Mouse (Mus musculus): ENCODE results near the gene Erich3. TPM values are rescaled to one million over a fixed set of nuclear protein-coding genes. Genes with fewer than 3 reads are reported as not detected.

Gene Erich3
- polyA plus RNA-seq, 1 experiment from 2014 or later: 0.23 TPM

GRCm38 (mm10) chr3:154700735-154701134 lies 37.1 kb downstream of the Erich3 start:
- Histone ChIP-seq H3K4me1 (ENCODE audit: control insufficient read depth in 2 of 2, insufficient read depth in 2 of 2, low read length in 2 of 2) (peaks cover 6 to 17% of the 10 kb centered on the region in 2 experiments), H3K9me3 (ENCODE audit: control insufficient read depth, low read length) (no peaks in the 10 kb centered on the region), H3K9ac (ENCODE audit: low read length) (no peak overlapping the region), H3K4me2 (ENCODE audit: low read length) (no peak overlapping the region), H3K36me3 (ENCODE audit: control insufficient read depth, insufficient read depth, low read length) (no peaks in the 10 kb centered on the region), H3K4me3 (ENCODE audit: control insufficient read depth in 1 of 2, insufficient read depth in 1 of 2, low read depth in 1 of 2, low read length in 2 of 2) (no peak overlapping the region), H3K27me3 (ENCODE audit: control insufficient read depth, insufficient read depth, low read length) (no peaks in the 10 kb centered on the region), H3K27ac (replicated peaks in 1 of 2; ENCODE audit: control insufficient read depth in 1 of 2, insufficient read depth in 1 of 2, low read depth in 2 of 2, low read length in 2 of 2) (no peak overlapping the region)
- 52% methylated on average over 2 of the region's 2 CpGs for WGBS
- no peak for ATAC-seq (ENCODE audit: insufficient number of reproducible peaks, insufficient read depth, low FRiP score, low read depth)

GRCm38 (mm10) chr3:154704755-154705154 lies 41.1 kb downstream of the Erich3 start:
- Histone ChIP-seq H3K9ac (ENCODE audit: low read length) (no peak overlapping the region), H3K36me3 (ENCODE audit: control insufficient read depth, insufficient read depth, low read length) (no peaks in the 10 kb centered on the region), H3K27me3 (ENCODE audit: control insufficient read depth, insufficient read depth, low read length) (no peaks in the 10 kb centered on the region), H3K4me3 (ENCODE audit: control insufficient read depth in 1 of 2, insufficient read depth in 1 of 2, low read depth in 1 of 2, low read length in 2 of 2) (no peak overlapping the region), H3K4me1 (ENCODE audit: control insufficient read depth in 2 of 2, insufficient read depth in 2 of 2, low read length in 2 of 2) (peaks cover 6 to 17% of the 10 kb centered on the region in 2 experiments), H3K9me3 (ENCODE audit: control insufficient read depth, low read length) (no peaks in the 10 kb centered on the region), H3K27ac (replicated peaks in 1 of 2; ENCODE audit: control insufficient read depth in 1 of 2, insufficient read depth in 1 of 2, low read depth in 2 of 2, low read length in 2 of 2) (no peak overlapping the region), H3K4me2 (ENCODE audit: low read length) (no peak overlapping the region)
- ATAC-seq (ENCODE audit: insufficient number of reproducible peaks, insufficient read depth, low FRiP score, low read depth): no peak
- WGBS: 70% methylated on average over 6 of the region's 6 CpGs

- no peak for ATAC-seq (ENCODE audit: insufficient number of reproducible peaks, insufficient read depth, low FRiP score, low read depth)
- WGBS: 89% methylated on average over 3 of the region's 3 CpGs
Measured at GRCm38 (mm10) chr3:154708150-154708549, 44.5 kb downstream of the Erich3 start.

GRCm38 (mm10) chr3:154723198-154723597 lies 59.5 kb downstream of the Erich3 start:
- Histone ChIP-seq H3K4me2 (ENCODE audit: low read length) (no peak overlapping the region), H3K4me1 (ENCODE audit: control insufficient read depth in 2 of 2, insufficient read depth in 2 of 2, low read length in 2 of 2) (no peaks in the 10 kb centered on the region), H3K4me3 (ENCODE audit: control insufficient read depth in 1 of 2, insufficient read depth in 1 of 2, low read depth in 1 of 2, low read length in 2 of 2) (no peak overlapping the region), H3K27ac (replicated peaks in 1 of 2; ENCODE audit: control insufficient read depth in 1 of 2, insufficient read depth in 1 of 2, low read depth in 2 of 2, low read length in 2 of 2) (no peak overlapping the region), H3K9me3 (ENCODE audit: control insufficient read depth, low read length) (no peaks in the 10 kb centered on the region), H3K36me3 (ENCODE audit: control insufficient read depth, insufficient read depth, low read length) (no peaks in the 10 kb centered on the region), H3K9ac (ENCODE audit: low read length) (no peak overlapping the region), H3K27me3 (ENCODE audit: control insufficient read depth, insufficient read depth, low read length) (no peaks in the 10 kb centered on the region)
- WGBS: 64% methylated on average over 7 of the region's 7 CpGs
- no peak for ATAC-seq (ENCODE audit: insufficient number of reproducible peaks, insufficient read depth, low FRiP score, low read depth)

More at GRCm38 (mm10) chr3:154708150-154708549, 44.5 kb downstream of the Erich3 start:
- Histone ChIP-seq H3K27me3 (ENCODE audit: control insufficient read depth, insufficient read depth, low read length) (no peaks in the 10 kb centered on the region), H3K9me3 (ENCODE audit: control insufficient read depth, low read length) (no peaks in the 10 kb centered on the region), H3K4me1 (ENCODE audit: control insufficient read depth in 2 of 2, insufficient read depth in 2 of 2, low read length in 2 of 2) (peaks cover 5 to 17% of the 10 kb centered on the region in 2 experiments), H3K9ac (ENCODE audit: low read length) (no peak overlapping the region), H3K4me3 (ENCODE audit: control insufficient read depth in 1 of 2, insufficient read depth in 1 of 2, low read depth in 1 of 2, low read length in 2 of 2) (no peak overlapping the region), H3K4me2 (ENCODE audit: low read length) (no peak overlapping the region), H3K36me3 (ENCODE audit: control insufficient read depth, insufficient read depth, low read length) (no peaks in the 10 kb centered on the region), H3K27ac (replicated peaks in 1 of 2; ENCODE audit: control insufficient read depth in 1 of 2, insufficient read depth in 1 of 2, low read depth in 2 of 2, low read length in 2 of 2) (no peak overlapping the region)

GRCm38 (mm10) chr3:154731431-154731830 lies 67.8 kb downstream of the Erich3 start:
- H3K9ac ChIP-seq (ENCODE audit: low read length): no peak overlapping the region
- no peak for ATAC-seq (ENCODE audit: insufficient number of reproducible peaks, insufficient read depth, low FRiP score, low read depth)
- no peak overlapping the region for H3K4me3 ChIP-seq (ENCODE audit: control insufficient read depth in 1 of 2, insufficient read depth in 1 of 2, low read depth in 1 of 2, low read length in 2 of 2)
- H3K4me2 ChIP-seq (ENCODE audit: low read length): no peak overlapping the region
- no peaks in the 10 kb centered on the region for H3K4me1 ChIP-seq (ENCODE audit: control insufficient read depth in 2 of 2, insufficient read depth in 2 of 2, low read length in 2 of 2)
- no peaks in the 10 kb centered on the region for H3K9me3 ChIP-seq (ENCODE audit: control insufficient read depth, low read length)
- H3K27ac ChIP-seq (replicated peaks in 1 of 2; ENCODE audit: control insufficient read depth in 1 of 2, insufficient read depth in 1 of 2, low read depth in 2 of 2, low read length in 2 of 2): no peak overlapping the region
- no peaks in the 10 kb centered on the region for H3K36me3 ChIP-seq (ENCODE audit: control insufficient read depth, insufficient read depth, low read length)
- WGBS: 91% methylated on average over 10 of the region's 10 CpGs
- H3K27me3 ChIP-seq (ENCODE audit: control insufficient read depth, insufficient read depth, low read length): no peaks in the 10 kb centered on the region

GRCm38 (mm10) chr3:154741496-154741895 lies 77.8 kb downstream of the Erich3 start:
- WGBS: 81% methylated on average over 5 of the region's 5 CpGs
- ATAC-seq (ENCODE audit: insufficient number of reproducible peaks, insufficient read depth, low FRiP score, low read depth): no peak

GRCm38 (mm10) chr3:154742927-154743326 lies 79.3 kb downstream of the Erich3 start:
- 75% methylated on average over 5 of the region's 5 CpGs for WGBS
- Histone ChIP-seq H3K9ac (ENCODE audit: low read length) (no peak overlapping the region), H3K36me3 (ENCODE audit: control insufficient read depth, insufficient read depth, low read length) (no peaks in the 10 kb centered on the region), H3K4me3 (ENCODE audit: control insufficient read depth in 1 of 2, insufficient read depth in 1 of 2, low read depth in 1 of 2, low read length in 2 of 2) (no peak overlapping the region), H3K9me3 (ENCODE audit: control insufficient read depth, low read length) (no peaks in the 10 kb centered on the region), H3K4me2 (ENCODE audit: low read length) (no peak overlapping the region), H3K4me1 (ENCODE audit: control insufficient read depth in 2 of 2, insufficient read depth in 2 of 2, low read length in 2 of 2) (no peaks in the 10 kb centered on the region), H3K27ac (replicated peaks in 1 of 2; ENCODE audit: control insufficient read depth in 1 of 2, insufficient read depth in 1 of 2, low read depth in 2 of 2, low read length in 2 of 2) (no peak overlapping the region), H3K27me3 (ENCODE audit: control insufficient read depth, insufficient read depth, low read length) (no peaks in the 10 kb centered on the region)
- ATAC-seq (ENCODE audit: insufficient number of reproducible peaks, insufficient read depth, low FRiP score, low read depth): no peak

More at GRCm38 (mm10) chr3:154741496-154741895, 77.8 kb downstream of the Erich3 start:
- H3K4me1 ChIP-seq (ENCODE audit: control insufficient read depth in 2 of 2, insufficient read depth in 2 of 2, low read length in 2 of 2): no peaks in the 10 kb centered on the region
- H3K36me3 ChIP-seq (ENCODE audit: control insufficient read depth, insufficient read depth, low read length): no peaks in the 10 kb centered on the region
- H3K9me3 ChIP-seq (ENCODE audit: control insufficient read depth, low read length): no peaks in the 10 kb centered on the region
- H3K4me3 ChIP-seq (ENCODE audit: control insufficient read depth in 1 of 2, insufficient read depth in 1 of 2, low read depth in 1 of 2, low read length in 2 of 2): no peak overlapping the region
- no peaks in the 10 kb centered on the region for H3K27me3 ChIP-seq (ENCODE audit: control insufficient read depth, insufficient read depth, low read length)
- H3K27ac ChIP-seq (replicated peaks in 1 of 2; ENCODE audit: control insufficient read depth in 1 of 2, insufficient read depth in 1 of 2, low read depth in 2 of 2, low read length in 2 of 2): no peak overlapping the region
- H3K4me2 ChIP-seq (ENCODE audit: low read length): no peak overlapping the region
- H3K9ac ChIP-seq (ENCODE audit: low read length): no peak overlapping the region

GRCm38 (mm10) chr3:154744317-154744716 lies 80.7 kb downstream of the Erich3 start:
- H3K9me3 ChIP-seq (ENCODE audit: control insufficient read depth, low read length): no peaks in the 10 kb centered on the region
- H3K36me3 ChIP-seq (ENCODE audit: control insufficient read depth, insufficient read depth, low read length): no peaks in the 10 kb centered on the region
- 91% methylated on average over 2 of the region's 2 CpGs for WGBS
- no peak overlapping the region for H3K27ac ChIP-seq (replicated peaks in 1 of 2; ENCODE audit: control insufficient read depth in 1 of 2, insufficient read depth in 1 of 2, low read depth in 2 of 2, low read length in 2 of 2)
- ATAC-seq (ENCODE audit: insufficient number of reproducible peaks, insufficient read depth, low FRiP score, low read depth): no peak
- no peaks in the 10 kb centered on the region for H3K4me1 ChIP-seq (ENCODE audit: control insufficient read depth in 2 of 2, insufficient read depth in 2 of 2, low read length in 2 of 2)
- H3K4me2 ChIP-seq (ENCODE audit: low read length): no peak overlapping the region
- H3K27me3 ChIP-seq (ENCODE audit: control insufficient read depth, insufficient read depth, low read length): no peaks in the 10 kb centered on the region
- no peak overlapping the region for H3K9ac ChIP-seq (ENCODE audit: low read length)
- no peak overlapping the region for H3K4me3 ChIP-seq (ENCODE audit: control insufficient read depth in 1 of 2, insufficient read depth in 1 of 2, low read depth in 1 of 2, low read length in 2 of 2)
